Mouse (Mus musculus): Measurements from ENCODE around the gene Olfr279.
"Not testable (repeated sequence)": the region's sequence is repeated elsewhere in the genome, so short reads cannot be mapped to it uniquely, and the experiment has no call there.

Olfr279 gene

DNA sequence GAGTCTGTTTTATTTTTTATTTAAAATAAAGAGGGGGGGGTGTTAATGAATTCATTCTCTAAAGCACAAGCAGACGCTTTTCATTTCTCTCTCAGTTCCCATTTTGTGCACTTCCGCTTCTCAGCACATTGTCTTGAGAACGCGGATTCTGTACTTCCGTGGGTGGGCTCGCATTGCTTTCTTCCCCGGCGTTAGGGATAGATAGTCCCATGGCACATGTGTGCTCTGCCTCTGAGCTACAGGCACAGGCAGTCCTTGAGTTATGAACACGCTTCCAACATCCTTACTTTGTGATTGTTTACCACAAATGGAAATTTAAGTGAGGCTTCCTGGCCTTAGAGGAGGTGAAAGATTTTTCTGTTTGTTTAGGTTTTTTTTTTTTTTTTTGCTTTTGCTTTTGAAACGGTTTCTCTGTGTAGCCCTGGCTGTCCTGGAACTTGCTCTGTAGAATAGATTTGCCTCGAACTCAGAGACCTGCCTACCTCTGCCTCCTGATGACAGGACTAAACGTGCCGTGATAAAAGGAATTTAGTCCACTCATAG is 19.3 kb downstream of the Olfr279 start:
- peak; percentile 91 for DNase-seq (ENCODE audit: low read depth, low spot score)

DNA sequence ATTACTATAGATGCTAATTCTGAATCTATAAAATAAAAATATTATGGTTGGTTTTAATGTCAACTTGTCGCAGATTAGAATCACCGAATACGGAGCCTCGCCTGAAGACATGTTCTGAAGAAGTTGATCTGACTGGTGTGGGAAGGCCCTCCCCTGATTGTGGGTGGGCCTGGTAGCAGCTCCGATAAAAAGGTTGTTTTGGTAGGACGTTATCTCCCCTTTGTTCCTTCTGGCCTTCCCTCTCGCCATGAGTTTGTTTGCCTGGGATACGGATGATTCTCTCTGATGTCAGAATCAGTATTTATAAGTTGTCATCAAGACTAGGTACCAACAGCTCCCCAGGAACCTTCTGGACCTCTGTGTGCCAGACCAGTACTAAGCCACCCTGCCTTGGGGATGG is 20.0 kb downstream of the Olfr279 start:
- DNase-seq (ENCODE audit: low read depth, low spot score): peak; percentile 69

DNA sequence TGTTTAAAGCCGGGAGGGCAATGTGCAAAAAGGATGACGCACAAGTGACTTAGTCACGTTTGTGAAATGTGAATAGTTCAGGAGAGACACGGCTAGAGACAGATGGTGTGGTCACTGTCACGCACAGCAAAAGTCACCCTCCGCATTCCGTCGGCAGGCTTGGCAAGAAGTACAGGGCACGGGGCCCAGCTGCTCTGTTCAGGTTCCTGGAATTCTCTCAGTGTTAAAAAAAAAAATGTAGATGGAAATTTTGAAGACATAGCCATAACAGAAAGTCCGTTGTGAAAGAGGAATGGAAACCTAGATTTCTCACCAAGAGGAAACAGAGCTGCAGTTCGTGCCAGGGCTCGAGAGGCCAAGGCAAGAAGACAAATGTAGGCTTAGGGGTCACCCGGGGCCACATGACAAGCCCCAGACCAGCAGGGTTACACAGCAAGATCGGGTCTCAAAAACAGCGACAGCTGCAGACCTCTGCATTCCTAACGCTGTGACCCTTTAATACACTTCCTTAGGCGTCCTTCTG is 20.7 kb downstream of the Olfr279 start:
- DNase-seq (ENCODE audit: low read depth, low spot score): peak; percentile 90

DNA sequence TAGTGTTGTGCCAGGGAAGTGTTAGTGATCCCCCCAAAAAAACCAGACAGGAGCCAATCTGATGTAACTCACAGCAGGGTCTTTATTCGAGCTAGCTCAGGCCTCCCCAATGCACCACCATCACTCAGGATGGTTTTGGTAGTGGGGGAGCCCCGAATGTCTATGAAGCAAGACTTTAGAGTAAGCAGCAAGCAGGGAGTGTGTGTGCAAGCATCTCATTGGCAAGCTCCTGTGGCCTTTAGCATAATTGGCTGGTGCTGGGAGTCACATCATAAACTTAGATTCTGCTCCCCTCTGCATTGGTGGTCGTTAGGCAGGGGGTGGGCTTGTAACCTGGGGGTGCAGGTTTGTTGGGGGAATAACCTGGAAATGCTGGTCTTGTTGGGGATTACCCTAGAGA is 21.5 kb downstream of the Olfr279 start:
- DNase-seq (ENCODE audit: low read depth, low spot score): peak; percentile 86

DNA sequence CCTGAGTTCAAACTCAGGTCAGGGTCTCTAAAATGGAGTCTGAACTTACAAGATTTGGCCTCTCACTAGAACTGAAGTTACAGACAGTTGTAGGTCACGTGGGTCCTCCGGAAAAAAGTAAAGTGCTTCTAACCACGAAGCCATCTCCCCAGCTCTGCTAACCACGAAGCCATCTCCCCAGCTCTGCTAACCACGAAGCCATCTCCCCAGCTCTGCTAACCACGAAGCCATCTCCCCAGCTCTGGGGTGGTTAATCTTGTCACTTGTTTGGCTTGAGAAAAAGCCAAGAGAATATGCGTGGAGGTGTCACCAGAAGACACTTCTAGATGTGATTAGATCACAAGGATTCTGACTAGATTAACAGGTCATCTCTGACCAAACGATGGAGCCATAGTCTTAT is 21.9 kb downstream of the Olfr279 start:
- DNase-seq (ENCODE audit: low read depth, low spot score): peak; percentile 43

DNA sequence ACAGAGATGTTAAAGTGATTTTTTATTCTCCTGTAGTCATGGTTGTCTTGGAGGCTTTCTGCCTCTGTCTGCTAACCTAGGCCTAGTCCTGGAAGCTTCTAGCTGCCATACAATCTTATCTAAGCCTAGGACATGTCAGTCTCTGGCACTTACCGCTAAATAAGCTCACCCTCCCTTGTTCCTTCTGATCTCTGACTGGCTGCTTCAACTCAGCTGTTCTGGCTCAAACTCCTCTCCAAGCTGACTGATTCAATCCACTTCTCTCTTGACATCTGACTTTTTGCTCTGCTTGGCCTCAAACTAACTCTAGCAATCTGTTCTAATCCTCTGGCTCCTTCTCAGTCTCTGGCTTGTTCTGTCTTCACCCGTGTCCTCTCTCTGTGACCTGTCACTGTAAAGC is 22.6 kb downstream of the Olfr279 start:
- DNase-seq (ENCODE audit: low read depth, low spot score): not testable (repeated sequence)

DNA sequence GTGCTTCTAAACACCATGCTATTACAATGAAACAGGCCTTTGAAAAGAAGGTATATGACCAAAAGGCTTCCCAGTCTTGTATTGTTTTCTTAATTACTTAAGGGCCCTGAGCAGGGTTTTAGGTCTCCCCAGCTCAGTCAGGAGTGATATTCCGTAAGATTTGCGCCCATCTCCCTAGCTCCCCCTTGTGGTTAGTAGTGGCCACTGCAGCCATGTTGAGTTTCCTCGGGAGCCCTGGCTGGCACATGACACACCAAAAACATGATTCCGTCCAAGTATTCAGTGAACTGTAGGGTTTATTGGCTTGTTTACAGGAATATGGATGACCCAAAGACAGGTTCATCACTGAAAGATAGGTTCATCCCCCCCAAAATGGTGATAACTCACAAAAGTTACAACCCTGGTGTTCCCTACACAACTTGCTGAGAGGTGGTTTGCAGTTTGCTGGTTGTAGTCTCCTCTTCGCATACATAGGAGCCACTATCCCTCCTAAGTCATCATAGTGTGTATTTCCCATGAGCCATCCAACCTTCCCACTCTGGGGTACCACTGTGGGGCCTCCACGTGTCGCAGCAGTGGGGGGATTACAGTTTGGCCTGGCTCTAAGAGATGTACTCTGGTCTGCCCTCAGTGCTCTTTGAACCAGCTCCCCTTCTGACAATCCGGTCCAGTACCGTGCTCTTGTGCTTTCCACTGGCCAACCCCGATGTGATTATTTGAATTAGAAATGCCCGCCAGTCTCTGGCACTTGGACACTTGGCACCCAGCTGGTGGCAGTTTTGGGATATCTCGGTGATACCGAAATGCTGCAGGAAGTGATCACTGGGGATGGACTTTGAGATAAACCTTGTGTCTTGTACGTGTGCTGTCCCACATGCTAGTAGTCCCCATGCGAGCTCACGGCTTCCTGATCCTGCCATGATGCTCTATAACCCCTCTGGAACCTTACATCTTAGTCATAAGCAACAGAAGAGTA is 25.5 kb downstream of the Olfr279 start:
- peak; percentile 77 for DNase-seq (ENCODE audit: low read depth, low spot score)

DNA sequence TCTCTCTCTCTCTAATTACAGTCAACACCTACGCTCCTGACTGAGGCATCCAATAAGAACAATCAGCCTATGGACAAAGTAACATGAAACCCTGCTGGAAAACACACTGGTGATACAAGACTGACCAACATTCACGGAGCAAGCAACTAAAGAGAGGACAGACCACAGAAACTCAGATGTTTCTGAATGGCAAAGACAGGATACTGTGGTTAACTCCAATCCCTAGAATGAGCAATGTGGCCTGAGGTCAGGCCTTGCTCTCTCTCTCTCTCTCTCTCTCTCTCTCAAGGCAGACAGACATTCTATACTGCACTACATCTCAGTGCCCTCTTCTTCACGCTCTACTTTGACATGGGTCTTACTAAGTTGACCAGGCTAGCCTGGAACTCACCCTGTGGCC is 29.0 kb downstream of the Olfr279 start:
- no peak for DNase-seq (ENCODE audit: low read depth, low spot score)

DNA sequence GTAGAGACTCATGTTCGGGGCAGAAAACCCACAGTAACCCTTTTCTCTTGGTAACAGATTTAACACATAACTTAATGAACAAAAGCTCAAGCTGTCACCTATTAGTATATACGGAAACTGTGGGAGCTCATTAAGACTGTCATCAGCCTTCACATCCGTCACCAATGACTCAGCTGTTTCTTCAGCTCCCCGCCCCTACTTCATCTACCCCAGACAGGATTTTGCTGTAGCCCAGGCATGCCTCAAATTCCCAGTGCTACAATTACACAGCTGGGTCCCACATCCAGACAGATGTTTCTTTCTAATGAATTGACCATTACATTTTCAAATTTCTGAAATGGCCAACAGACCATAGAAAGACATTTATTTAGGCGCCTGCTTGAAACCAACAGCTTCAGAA is 33.9 kb downstream of the Olfr279 start:
- DNase-seq (ENCODE audit: low read depth, low spot score): no peak

DNA sequence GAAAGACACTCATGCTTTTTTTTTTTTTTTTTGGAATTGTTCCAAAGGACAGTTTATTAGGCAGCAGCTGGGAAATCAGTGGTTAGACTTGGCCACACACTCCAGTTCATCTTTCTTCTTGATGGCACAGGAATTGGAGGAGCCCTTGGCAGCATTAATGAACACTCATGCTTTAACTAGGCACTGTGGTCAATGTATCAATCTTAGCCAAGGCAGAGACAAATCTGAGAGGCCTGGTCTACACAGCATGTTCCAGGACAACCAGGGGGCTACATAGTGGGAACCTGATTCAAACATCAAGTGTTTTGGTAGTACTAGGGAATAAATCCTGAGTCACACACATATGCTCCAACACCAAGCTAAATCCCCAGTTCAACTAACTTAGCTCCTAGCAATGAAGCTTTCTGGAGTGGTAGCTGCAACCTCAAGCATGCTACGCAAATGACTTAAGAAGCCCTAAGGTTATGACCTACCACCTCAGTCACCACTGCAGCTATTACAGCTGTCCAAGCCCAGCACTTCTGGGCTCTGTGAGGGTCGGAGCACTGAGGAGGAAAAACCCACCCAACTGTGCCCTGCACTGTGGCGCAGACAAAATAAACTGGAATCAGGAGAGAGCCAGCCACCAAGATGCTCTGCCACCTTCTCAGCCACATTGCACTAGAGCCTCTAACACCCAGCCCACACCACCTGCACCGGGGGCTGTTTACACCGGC is 35.0 kb downstream of the Olfr279 start:
- no peak for DNase-seq (ENCODE audit: low read depth, low spot score)

DNA sequence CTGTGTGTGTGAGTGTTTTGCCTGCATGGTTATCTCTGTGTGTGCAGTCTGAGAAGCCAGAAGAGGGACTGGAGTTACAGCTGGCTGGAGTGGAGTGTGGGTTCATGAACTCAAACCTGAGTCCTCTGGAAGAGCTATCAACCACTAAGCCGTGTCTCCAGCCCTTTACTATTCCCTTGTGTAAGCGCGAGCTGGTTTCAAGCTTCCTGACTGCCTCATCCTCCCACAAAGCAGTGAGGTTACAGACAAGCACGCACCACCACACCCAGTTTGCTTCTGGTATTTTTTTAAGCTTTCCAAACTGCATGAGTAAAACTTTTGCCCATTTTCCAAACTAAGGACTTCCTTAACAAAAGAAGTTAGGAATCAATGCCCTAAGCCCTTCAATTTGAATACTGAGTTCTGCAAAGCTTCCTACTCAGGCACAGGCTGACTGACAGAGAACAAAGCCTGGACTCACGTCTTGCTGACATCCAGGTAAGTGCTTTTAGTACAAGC is 35.9 kb downstream of the Olfr279 start:
- DNase-seq (ENCODE audit: low read depth, low spot score): no peak

DNA sequence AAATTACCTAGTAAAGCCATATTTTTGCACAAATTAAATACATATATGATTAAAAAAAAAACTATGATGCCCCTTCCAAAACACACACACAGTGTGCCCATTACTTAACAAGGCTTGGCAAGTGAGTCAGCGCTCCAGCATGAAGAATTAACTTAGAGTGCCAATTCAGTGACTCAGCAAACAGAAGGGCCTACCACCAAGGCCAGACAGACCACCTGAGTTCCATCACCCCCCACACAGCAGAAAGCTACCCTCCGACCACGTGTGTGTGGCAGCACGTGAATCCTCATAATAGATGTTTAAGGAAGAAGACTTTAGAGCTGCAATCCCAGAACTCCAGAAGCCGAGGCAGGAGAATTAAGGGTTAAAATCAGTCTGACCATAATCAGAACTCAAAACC is 40.1 kb downstream of the Olfr279 start:
- no peak for DNase-seq (ENCODE audit: low read depth, low spot score)

DNA sequence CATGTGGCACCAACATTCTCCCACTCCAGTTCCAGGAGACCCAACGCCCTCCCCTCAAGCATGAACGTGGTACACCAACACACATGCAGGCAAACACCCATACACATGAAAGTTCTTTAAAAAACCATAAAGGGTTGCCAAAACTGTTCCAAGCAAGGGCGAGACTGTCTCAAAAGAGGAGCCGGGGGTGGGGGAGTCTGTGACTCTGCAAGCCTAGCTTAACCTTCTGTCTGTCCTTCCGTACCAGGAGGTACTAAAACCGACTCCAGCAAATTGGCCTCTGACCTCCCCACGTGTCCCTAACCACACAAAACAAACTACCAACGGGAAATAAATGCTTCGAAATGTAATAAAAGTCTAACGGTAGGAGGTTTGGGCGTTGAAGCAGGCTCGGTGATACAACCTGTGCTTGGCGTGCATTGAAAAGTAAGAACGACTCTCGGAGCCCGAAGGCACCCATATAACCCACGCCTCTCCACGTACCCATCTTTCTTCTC is 40.9 kb downstream of the Olfr279 start:
- peak; percentile 53 for DNase-seq (ENCODE audit: low read depth, low spot score)

DNA sequence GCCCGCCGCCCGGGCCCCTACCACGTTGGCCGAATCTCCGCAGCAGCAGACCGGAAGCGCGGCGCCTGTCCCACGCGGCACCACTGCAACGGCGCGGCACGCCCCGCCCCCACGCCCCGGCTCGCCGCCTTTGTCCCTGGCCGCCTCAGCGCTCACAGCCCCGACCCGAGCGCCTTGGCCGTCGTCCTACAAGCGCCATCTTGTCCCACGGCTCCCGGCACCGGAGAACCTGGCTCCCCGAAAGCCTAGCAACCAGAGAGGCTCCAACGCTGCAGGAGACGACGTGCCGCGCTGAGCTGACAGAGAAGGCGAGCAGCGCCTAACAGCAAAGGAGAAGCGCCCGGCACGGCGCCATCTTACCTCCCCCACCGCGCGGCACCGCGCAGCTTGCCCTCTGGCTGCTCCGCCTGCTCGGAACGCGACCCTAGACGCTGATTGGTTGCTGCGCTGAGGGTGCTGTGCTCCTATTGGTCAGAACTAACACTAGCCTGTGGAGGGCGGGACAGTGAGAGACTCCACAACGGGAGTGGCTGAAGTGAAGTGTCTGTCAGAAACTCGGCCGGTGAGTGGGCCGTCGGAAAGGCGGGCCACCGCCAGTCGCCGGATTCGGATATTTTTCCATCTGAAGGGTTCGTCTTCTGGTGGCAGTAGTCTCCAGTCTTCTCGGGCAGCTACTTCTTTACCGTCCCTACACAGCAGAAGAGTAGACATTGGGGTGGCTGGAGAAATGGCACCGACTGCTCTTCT is 41.9 kb downstream of the Olfr279 start, which contains the start of gene Kansl2:
Kansl2 (minus strand) TSS at position 384 of the 747 bp plus-strand sequence.
- DNase-seq (ENCODE audit: low read depth, low spot score): peak; percentile 99

DNA sequence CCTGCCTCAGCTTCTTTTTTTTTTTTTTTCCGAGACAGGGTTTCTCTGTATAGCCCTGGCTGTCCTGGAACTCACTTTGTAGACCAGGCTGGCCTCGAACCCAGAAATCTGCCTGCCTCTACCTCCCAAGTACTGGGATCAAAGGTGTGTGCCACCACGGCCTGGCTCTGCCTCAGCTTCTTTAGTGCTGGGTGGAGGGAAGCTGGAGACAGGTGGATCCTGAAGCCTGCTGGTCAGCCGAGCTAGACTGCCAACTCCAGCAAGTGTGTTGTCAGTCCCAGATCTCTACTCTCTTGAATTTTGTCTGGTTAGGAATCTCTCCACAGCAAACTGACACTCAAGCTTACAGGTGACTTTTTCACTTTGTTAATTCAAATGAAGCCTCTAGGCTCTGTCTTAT is 43.7 kb downstream of the Olfr279 start:
- no peak for DNase-seq (ENCODE audit: low read depth, low spot score)

DNA sequence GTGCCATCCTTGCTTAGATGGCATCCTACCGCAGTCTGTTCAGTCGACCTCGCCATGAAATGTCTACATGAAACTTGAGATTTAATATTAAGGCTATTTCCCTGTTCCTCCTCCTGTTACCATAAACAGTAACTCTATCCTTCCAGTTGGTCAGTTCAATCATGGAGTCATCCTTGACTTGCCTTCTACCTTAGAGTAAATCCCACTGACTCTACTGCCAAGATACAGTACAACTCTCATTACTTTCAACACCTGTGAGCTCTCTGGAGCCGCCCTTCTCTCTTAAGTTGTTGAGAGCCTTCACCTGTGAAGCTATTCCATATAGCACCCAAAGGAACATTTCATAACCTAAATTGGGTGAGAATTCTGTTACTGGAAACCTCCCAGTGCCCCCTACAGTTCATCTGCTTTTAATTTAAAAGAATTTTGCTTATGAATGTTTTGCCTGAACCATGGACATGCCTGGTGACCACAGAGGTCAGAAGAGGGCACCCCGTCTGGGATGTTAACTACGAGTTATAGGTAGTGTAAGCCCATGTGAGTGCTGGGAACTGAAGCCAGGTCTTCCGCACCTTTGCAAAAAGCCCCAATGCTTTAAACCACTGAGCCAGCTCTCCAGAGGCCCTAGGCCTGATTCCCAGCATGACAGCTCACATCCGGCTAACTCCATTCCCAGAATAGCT is 44.8 kb downstream of the Olfr279 start:
- no peak for DNase-seq (ENCODE audit: low read depth, low spot score)

DNA sequence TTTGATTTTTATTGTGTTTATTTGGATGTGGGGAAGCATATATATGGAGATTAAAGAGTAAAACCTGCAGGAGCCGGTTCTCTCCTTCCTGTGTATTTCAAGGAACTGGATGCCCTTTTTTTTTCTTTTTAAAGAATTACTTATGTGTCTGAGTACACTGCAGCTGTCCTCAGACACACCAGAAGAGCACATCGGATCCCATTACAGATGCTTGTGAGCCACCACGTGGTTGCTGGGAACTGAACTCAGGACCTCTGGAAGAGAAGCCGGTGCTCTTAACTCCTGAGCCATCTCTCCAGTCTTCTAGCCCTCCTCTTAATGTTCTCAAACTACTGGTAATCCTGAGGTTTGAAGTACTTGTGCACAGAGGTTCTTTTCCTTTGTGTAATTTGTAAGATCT is 45.7 kb downstream of the Olfr279 start:
- no peak for DNase-seq (ENCODE audit: low read depth, low spot score)

DNA sequence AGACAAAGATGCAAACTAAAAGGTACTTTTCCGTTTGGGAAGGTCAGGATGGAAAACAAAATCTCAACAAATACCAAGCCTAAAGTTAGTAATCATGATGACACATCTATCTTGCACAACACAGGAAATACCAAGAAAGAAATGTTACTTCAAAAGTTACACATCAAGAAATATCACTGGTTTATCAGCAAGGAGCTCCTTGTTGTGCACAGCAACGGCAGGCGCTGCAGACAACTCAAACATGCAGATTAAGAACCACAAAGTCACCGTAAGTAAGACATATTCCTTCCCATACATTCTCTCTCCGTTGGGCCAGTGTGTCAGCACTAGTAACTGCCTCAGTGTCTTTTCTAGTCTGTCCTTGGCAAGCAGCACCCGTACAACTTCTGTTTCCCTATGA is 48.9 kb downstream of the Olfr279 start:
- DNase-seq (ENCODE audit: low read depth, low spot score): no peak

DNA sequence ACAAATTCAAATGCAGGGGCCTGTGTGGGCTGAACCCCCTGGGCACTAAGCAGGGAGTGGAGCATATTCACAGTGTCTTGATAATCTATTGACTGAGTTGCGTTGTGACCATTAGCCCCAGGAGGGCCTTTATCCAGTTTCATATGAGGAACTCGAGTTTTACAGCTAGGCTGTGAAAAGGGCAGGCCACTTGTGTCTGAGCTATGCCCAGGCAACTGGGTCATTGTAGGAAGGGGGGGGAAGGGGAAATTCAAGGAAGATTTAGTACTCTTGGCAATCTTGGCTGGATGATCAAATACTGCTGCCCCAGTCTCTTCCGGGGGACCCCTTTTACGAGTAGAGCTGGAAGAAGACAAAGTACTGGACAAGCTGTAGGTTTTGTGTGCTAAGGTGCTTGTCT is 51.1 kb downstream of the Olfr279 start:
- DNase-seq (ENCODE audit: low read depth, low spot score): no peak

DNA sequence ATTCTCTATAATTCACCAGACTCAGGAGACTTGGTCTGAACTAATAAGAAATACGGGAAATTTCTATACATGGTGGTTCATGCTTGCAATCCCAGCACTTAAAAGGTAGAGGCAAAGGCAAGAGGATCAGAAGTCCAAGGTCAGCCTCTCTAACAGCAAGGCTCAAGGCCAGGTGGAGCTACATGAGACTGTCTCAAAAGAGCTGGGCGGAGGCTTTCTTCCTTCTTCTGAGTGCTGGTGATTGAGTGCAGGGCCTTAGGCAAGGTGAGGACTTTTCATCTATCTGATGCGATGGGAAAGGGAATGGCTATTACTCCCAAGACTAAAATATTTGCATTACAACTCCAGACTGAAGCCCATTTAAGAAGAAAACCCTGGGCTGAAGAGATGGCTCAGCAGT is 52.9 kb downstream of the Olfr279 start:
- no peak for DNase-seq (ENCODE audit: low read depth, low spot score)

DNA sequence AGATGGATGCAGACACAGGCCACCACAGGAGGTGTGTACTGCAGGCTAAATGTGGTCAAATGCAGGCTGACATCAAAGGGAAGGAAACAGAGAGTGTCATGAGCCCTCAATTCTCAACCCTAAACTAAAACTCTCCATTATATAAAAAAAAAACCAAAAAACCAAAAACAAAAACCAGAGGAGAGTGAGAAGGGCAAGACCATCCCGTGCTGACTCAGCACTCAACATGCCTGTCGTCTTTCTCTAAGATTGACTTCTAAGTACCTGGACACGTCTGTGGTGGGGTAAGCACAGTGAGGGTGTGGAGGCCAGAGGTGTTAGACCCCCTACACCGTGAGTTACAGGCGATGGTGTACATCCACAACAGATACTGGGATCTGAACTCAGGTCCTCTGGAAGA is 54.6 kb downstream of the Olfr279 start:
- no peak for DNase-seq (ENCODE audit: low read depth, low spot score)

Data from A20 (cell line).